Mouse (Mus musculus) heart, embryonic 10.5 days (tissue): ENCODE data around the gene Palld. TPM values are rescaled to one million over a fixed set of nuclear protein-coding genes. Genes with fewer than 3 reads are reported as not detected.

Experiments
- DNase-seq: peaks from one replicate; pipeline ENCODE4 v3.0.0-alpha.2; 2017; ENCODE audit warnings: low spot score
- H3K27ac ChIP-seq: fragments of 300-500 bp; sonication (generic); 2 replicates; pipeline ENCODE4 v1.5.1; 2016; ENCODE audit warnings: mild to moderate bottlenecking
- H3K27me3 ChIP-seq: fragments of 300-500 bp; sonication (generic); 2 replicates; pipeline ENCODE4 v1.6.1; 2016; ENCODE audit warnings: mild to moderate bottlenecking; ENCODE audit not compliant: poor library complexity, insufficient read depth, severe bottlenecking
- H3K36me3 ChIP-seq: fragments of 300-500 bp; sonication (generic); 2 replicates; pipeline ENCODE4 v1.6.1; 2016; ENCODE audit warnings: mild to moderate bottlenecking, moderate library complexity
- H3K4me1 ChIP-seq: fragments of 300-500 bp; sonication (generic); 2 replicates; pipeline ENCODE4 v1.6.1; 2016; ENCODE audit warnings: mild to moderate bottlenecking
- H3K4me3 ChIP-seq: fragments of 300-500 bp; sonication (generic); 2 replicates; pipeline ENCODE4 v1.5.1; 2016; ENCODE audit warnings: mild to moderate bottlenecking, moderate library complexity
- H3K9me3 ChIP-seq: fragments of 300-500 bp; sonication (generic); 2 replicates; pipeline ENCODE4 v1.6.1; 2016; ENCODE audit warnings: mild to moderate bottlenecking, moderate library complexity
- WGBS: fragments of 180-500 bp; shearing (Covaris S2); methylation state at CpG from one replicate; pipeline ENCODE4 v1.1.7; 2016; 5-methylcytosine and 5-hydroxymethylcytosine counted together
- polyA plus RNA-seq: library from polyadenylated mRNA; unstranded; fragments of >200 nt; fragmentation: Nextera tagmentation; extraction: Ambion mirVana; gene quantifications from 2 replicates; pipeline ENCODE4 v1.2.1, GENCODE M21; 2016

Palld gene
- polyA plus RNA-seq, result 167 and 228 TPM in 2 replicates

DNA sequence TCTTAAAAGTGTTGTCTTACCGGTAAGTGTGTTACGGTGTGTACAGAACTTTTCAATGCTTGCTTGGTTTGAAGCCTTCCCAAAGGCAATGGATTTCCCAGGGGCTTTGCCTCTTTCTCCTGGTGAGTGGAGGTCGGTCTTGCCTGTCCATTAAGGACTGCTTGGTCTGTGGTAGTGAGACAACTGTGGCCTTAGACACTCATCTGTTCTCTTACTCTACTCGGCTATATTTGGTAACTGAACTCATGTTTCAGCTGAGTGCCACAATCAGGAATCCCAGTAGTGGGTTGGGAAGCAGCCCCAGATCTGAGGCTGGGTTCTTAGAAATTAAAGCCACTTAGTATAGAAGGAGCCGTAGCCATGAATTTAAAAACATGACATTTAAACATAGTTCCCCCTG is at the start of gene Palld:
TSS of gene Palld (minus strand) at position 170 of the 400 bp plus-strand sequence.
- peak; percentile 79 for DNase-seq
- peak within 1 kb of the TSS; percentile 88 for H3K27ac ChIP-seq
- 49% methylated on average over 5 of the region's 5 CpGs for WGBS
- no peaks in the 10 kb centered on the region for H3K27me3 ChIP-seq
- peak within 1 kb of the TSS; percentile 59 for H3K4me3 ChIP-seq
- H3K9me3 ChIP-seq, result no peaks in the 10 kb centered on the region
- peaks cover 11% of the 10 kb centered on the region for H3K36me3 ChIP-seq
- peaks cover 12% of the 10 kb centered on the region for H3K4me1 ChIP-seq

GRCm38 (mm10) chr8:61937576-61937975 is 35.1 kb upstream of the Palld start:
- H3K27me3 ChIP-seq, result no peaks in the 10 kb centered on the region
- 40% methylated on average over 2 of the region's 2 CpGs for WGBS
- DNase-seq, result no peak
- no peak overlapping the region for H3K4me3 ChIP-seq
- no peaks in the 10 kb centered on the region for H3K9me3 ChIP-seq
- H3K4me1 ChIP-seq, result peaks cover 27% of the 10 kb centered on the region
- no peaks in the 10 kb centered on the region for H3K36me3 ChIP-seq
- peak overlapping the region; percentile 49; the same call in 1 of the 2 replicates for H3K27ac ChIP-seq

- H3K27me3 ChIP-seq, result no peaks in the 10 kb centered on the region
- no peaks in the 10 kb centered on the region for H3K9me3 ChIP-seq
- 2% methylated on average over 2 of the region's 2 CpGs for WGBS
- H3K36me3 ChIP-seq, result no peaks in the 10 kb centered on the region
- no peak overlapping the region for H3K4me3 ChIP-seq
- peaks cover 35% of the 10 kb centered on the region for H3K4me1 ChIP-seq
- H3K27ac ChIP-seq, result peak overlapping the region; percentile 80; the same call in 1 of the 2 replicates
- no peak for DNase-seq
These were observed 30.8 kb upstream of the Palld start for GRCm38 (mm10) chr8:61933243-61933642.

DNA sequence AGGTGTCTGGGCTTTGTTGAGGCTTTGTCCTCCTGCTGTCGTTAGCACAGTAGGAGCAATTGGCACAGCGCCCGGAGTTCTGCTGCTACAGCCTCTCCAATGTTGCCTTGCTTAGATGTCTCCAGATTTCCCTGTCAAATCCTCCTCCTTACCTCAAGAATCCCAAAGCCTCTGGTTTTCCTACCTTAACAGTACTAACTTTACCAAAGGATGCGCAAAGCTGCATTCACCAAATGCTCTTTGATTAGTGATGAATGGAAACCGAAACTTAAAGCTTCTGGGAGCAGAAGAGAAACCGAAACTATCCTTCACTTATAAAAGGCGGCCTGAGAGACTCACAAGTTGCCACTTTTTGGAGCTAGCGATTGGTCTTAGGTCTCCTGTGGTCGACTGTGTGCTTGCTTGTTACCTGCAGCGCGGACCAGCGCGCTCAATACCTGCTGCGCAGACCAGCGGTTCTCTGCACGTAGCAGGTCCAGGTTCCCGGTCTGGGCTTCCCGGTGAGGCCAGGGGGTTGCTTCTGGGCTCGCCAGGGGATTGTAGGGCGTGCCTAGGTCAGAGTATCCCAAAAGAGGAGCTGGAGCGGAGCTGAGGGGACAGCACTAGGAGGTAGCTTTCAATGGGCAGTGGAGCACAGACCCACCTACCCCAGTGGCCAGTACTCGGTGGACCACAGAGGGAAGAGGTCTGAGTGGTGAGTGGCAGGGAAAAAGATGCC is 25.4 kb upstream of the Palld start, which contains the start of gene Ddx60:
TSS of gene Ddx60 (plus strand) at position 311 of the 718 bp plus-strand sequence.
- H3K4me3 ChIP-seq, result peak within 1 kb of the TSS; percentile 62
- no peaks in the 10 kb centered on the region for H3K27me3 ChIP-seq
- peak within 1 kb of the TSS; percentile 92 for H3K27ac ChIP-seq
- no peaks in the 10 kb centered on the region for H3K36me3 ChIP-seq
- DNase-seq, result no peak
- H3K9me3 ChIP-seq, result no peaks in the 10 kb centered on the region
- WGBS, result 8% methylated on average over 22 of the region's 22 CpGs
- peaks cover 25% of the 10 kb centered on the region; the same call in 1 of the 2 replicates for H3K4me1 ChIP-seq

GRCm38 (mm10) chr8:61924518-61924917 is 22.0 kb upstream of the Palld start:
- DNase-seq, result no peak
- H3K27ac ChIP-seq, result peak overlapping the region; percentile 19; the same call in 1 of the 2 replicates
- H3K4me1 ChIP-seq, result peaks cover 39% of the 10 kb centered on the region
- H3K36me3 ChIP-seq, result no peaks in the 10 kb centered on the region
- no peak overlapping the region for H3K4me3 ChIP-seq
- no peaks in the 10 kb centered on the region for H3K27me3 ChIP-seq
- H3K9me3 ChIP-seq, result no peaks in the 10 kb centered on the region
- WGBS, result 94% methylated on average over 1 of the region's 1 CpGs

- DNase-seq, result peak; percentile 78
- Histone ChIP-seq H3K27ac (peak overlapping the region; percentile 77), H3K4me1 (peaks cover 31% of the 10 kb centered on the region), H3K9me3 (no peaks in the 10 kb centered on the region), H3K36me3 (no peaks in the 10 kb centered on the region), H3K27me3 (no peaks in the 10 kb centered on the region), H3K4me3 (no peak overlapping the region)
- WGBS, result 41% methylated on average over 10 of the region's 10 CpGs
These were observed 19.1 kb upstream of the Palld start for GRCm38 (mm10) chr8:61921454-61922054.

DNA sequence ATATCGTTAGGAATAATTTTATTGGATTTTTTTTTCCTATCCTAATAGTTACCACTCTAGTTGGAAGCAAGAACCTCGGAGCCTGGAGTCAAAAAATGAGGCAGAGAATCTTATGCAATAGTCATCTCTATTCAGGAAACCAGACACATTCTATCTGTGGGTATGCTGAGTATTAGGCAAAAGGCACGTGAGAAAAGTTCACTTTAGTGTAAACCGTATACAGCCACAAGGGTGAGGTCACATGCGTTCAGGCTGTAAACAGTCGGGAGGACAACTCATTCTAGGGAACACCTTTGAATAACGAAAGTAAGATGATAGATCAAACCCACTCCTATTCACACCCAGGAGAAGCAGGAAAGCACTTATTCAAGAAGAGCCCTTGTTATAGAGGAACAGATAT is 17.9 kb upstream of the Palld start:
- no peak for DNase-seq
- Histone ChIP-seq H3K9me3 (no peaks in the 10 kb centered on the region), H3K4me3 (no peak overlapping the region), H3K4me1 (peaks cover 31% of the 10 kb centered on the region), H3K27ac (peak overlapping the region; percentile 77), H3K27me3 (no peaks in the 10 kb centered on the region), H3K36me3 (no peaks in the 10 kb centered on the region)
- 75% methylated on average over 7 of the region's 7 CpGs for WGBS

DNA sequence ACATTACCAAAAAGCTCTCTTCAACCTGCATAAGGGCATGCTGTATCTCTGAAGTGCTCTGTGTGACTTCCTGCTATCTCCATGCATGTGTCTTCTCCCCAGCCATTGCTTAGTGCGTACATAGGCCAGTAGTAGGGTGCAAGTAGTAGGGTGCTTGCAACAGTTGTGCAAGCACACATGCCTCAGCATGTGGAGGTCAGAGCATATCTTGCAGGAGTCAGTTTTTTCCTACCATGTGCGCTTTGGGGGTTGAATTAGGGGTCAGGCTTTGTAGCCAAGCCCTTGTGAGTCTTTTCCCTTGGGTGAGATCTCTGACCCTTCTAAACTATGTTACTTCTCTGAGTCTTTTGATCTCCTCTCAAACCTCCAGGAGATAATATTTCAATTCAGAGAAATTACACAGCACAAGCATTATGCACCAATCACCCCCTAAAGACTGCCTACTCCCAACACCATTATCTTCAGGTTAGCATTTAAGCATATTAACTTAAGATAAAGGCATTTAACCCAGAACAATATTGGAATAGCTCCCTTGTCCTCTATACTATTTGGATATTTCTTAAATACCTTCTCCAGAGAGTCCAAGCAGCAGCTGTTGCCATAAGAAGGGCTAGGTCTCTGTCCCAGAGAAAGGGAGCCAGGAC is 16.8 kb upstream of the Palld start:
- no peaks in the 10 kb centered on the region for H3K27me3 ChIP-seq
- 81% methylated on average over 2 of the region's 2 CpGs for WGBS
- H3K36me3 ChIP-seq, result no peaks in the 10 kb centered on the region
- no peak overlapping the region for H3K4me3 ChIP-seq
- H3K4me1 ChIP-seq, result peaks cover 32% of the 10 kb centered on the region
- DNase-seq, result no peak
- H3K9me3 ChIP-seq, result no peaks in the 10 kb centered on the region
- H3K27ac ChIP-seq, result peak overlapping the region; percentile 77; the same call in 1 of the 2 replicates

DNA sequence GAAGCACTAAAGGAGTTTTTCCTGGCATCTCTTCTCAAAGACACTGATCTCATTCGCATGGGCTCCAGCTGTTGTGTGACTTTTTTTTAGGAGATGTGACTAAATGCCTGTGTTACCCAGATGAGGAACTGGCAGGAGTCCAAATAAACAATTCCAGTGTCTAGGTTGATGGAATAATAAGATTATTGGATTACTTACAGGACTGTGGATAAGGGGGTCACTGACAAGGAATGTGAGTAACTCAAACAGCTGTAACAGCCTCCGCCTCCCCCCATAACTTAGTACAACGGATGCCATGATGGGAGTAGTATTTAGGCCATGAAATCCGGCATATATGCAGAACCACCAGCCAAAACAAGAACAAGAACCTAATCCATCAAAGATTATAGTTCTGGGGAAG is 14.8 kb upstream of the Palld start:
- no peak for DNase-seq
- Histone ChIP-seq H3K36me3 (no peaks in the 10 kb centered on the region), H3K4me1 (peaks cover 37% of the 10 kb centered on the region), H3K4me3 (no peak overlapping the region), H3K27ac (no peak overlapping the region), H3K9me3 (no peaks in the 10 kb centered on the region), H3K27me3 (no peaks in the 10 kb centered on the region)
- 86% methylated on average over 4 of the region's 4 CpGs for WGBS

GRCm38 (mm10) chr8:61913957-61914356 is 11.5 kb upstream of the Palld start:
- peak overlapping the region; percentile 44 for H3K27ac ChIP-seq
- WGBS, result 62% methylated on average over 9 of the region's 9 CpGs
- no peaks in the 10 kb centered on the region for H3K9me3 ChIP-seq
- no peaks in the 10 kb centered on the region for H3K27me3 ChIP-seq
- DNase-seq, result no peak
- H3K4me1 ChIP-seq, result peaks cover 20% of the 10 kb centered on the region
- H3K4me3 ChIP-seq, result no peak overlapping the region
- no peaks in the 10 kb centered on the region for H3K36me3 ChIP-seq

- Histone ChIP-seq H3K9me3 (no peaks in the 10 kb centered on the region), H3K4me3 (no peak overlapping the region), H3K4me1 (peaks cover 24% of the 10 kb centered on the region), H3K36me3 (no peaks in the 10 kb centered on the region), H3K27me3 (no peaks in the 10 kb centered on the region), H3K27ac (no peak overlapping the region)
- 81% methylated on average over 5 of the region's 5 CpGs for WGBS
- no peak for DNase-seq
These were observed 10.3 kb upstream of the Palld start for GRCm38 (mm10) chr8:61912817-61913216.

- Histone ChIP-seq H3K9me3 (no peaks in the 10 kb centered on the region), H3K27ac (peak overlapping the region; percentile 84), H3K4me1 (peaks cover 23% of the 10 kb centered on the region), H3K36me3 (no peaks in the 10 kb centered on the region), H3K27me3 (no peaks in the 10 kb centered on the region), H3K4me3 (no peak overlapping the region)
- 57% methylated on average over 3 of the region's 3 CpGs for WGBS
- DNase-seq, result no peak
These were observed 6.8 kb upstream of the Palld start for GRCm38 (mm10) chr8:61909313-61909712.
